Mouse (Mus musculus) thymus, postnatal 0 days (tissue): ENCODE measurements around the gene Cldn19. TPM values are rescaled to one million over a fixed set of nuclear protein-coding genes. Genes with fewer than 3 reads are reported as not detected.

Experiments
- DNase-seq: peaks from one replicate; pipeline ENCODE4 v3.0.0-alpha.2; 2015; ENCODE audit warnings: low spot score
- polyA plus RNA-seq: library from polyadenylated mRNA; unstranded; fragments of >200 nt; fragmentation: Nextera tagmentation; extraction: Ambion mirVana; gene quantifications from 2 replicates; pipeline ENCODE4 v1.2.1, GENCODE M21; 2015

Cldn19 gene
- polyA plus RNA-seq, 1 experiment from 2014 or later: not detected

GRCm38 (mm10) chr4:119300761-119301160 lies 45.5 kb downstream of the Cldn19 start:
- DNase-seq: no peak

GRCm38 (mm10) chr4:119301777-119302176 lies 46.6 kb downstream of the Cldn19 start:
- DNase-seq: no peak

- no peak for DNase-seq
These were observed 48.1 kb downstream of the Cldn19 start for GRCm38 (mm10) chr4:119303291-119303690.

GRCm38 (mm10) chr4:119305418-119305817 lies 50.2 kb downstream of the Cldn19 start:
- DNase-seq: no peak

Other genes with a start within 250 kb of the Cldn19 start
- gene Slc2a1, start 146.7 kb upstream of the Cldn19 start, polyA plus RNA-seq: 19.9 and 21.4 TPM in 2 replicates
- gene Zfp691, start 81.2 kb upstream of the Cldn19 start, polyA plus RNA-seq: 3.6 and 7.2 TPM in 2 replicates
- gene Ermap, start 65.4 kb upstream of the Cldn19 start, polyA plus RNA-seq: 0.31 and 0.66 TPM in 2 replicates
- gene Svbp, start 60.1 kb upstream of the Cldn19 start, polyA plus RNA-seq: 136 TPM in 2 replicates
- 0.12 TPM in 1 of 2 replicates, not detected in the other for gene Tmem269, start 37.2 kb upstream of the Cldn19 start, polyA plus RNA-seq
- 21.6 and 22.2 TPM in 2 replicates for gene AU022252, start 22.7 kb upstream of the Cldn19 start, polyA plus RNA-seq
- gene P3h1, start 22.5 kb upstream of the Cldn19 start, polyA plus RNA-seq: 6.5 and 6.9 TPM in 2 replicates
- 532 and 561 TPM in 2 replicates for gene Ybx1, start 39.2 kb downstream of the Cldn19 start, polyA plus RNA-seq
- 135 and 144 TPM in 2 replicates for gene Ppih, start 65.1 kb downstream of the Cldn19 start, polyA plus RNA-seq
- 17.3 and 22.1 TPM in 2 replicates for gene Ccdc30, start 160.1 kb downstream of the Cldn19 start, polyA plus RNA-seq
- gene Ppcs, start 167.0 kb downstream of the Cldn19 start, polyA plus RNA-seq: 41.9 and 43.8 TPM in 2 replicates
- 0.41 and 0.46 TPM in 2 replicates for gene Zmynd12, start 167.4 kb downstream of the Cldn19 start, polyA plus RNA-seq
- 0.21 and 0.25 TPM in 2 replicates for gene Rimkla, start 237.2 kb downstream of the Cldn19 start, polyA plus RNA-seq